Mouse (Mus musculus) common myeloid progenitor, adult 5-6 weeks (primary cell): ENCODE measurements around the gene Plekha5. TPM values are rescaled to one million over a fixed set of nuclear protein-coding genes. Genes with fewer than 3 reads are reported as not detected.
"Not testable (repeated sequence)": the region's sequence is repeated elsewhere in the genome, so short reads cannot be mapped to it uniquely, and the experiment has no call there.

Experiments used
- ATAC-seq: replicated peaks from 2 replicates; pipeline ENCODE4 v1.8.0; 2016; ENCODE audit warnings: low read depth, mild to moderate bottlenecking, moderate TSS enrichment, inconsistent platforms; ENCODE audit not compliant: poor library complexity, severe bottlenecking
- total RNA-seq: library from RNA; stranded (forward); fragments of 200-1000, 187-1606 nt; gene quantifications from 2 replicates; pipeline ENCODE4 v1.2.3, GENCODE M21; 2017

The Plekha5 gene
- total RNA-seq, 1 experiment from 2014 or later = 15.6 TPM

GRCm38 (mm10) chr6:140486685-140487084, 62.8 kb downstream of the Plekha5 start:
- no peak for ATAC-seq

GRCm38 (mm10) chr6:140487489-140487888, 63.6 kb downstream of the Plekha5 start:
- no peak for ATAC-seq

- no peak for ATAC-seq
Observed at GRCm38 (mm10) chr6:140488673-140489072, 64.8 kb downstream of the Plekha5 start.

GRCm38 (mm10) chr6:140489570-140489969, 65.7 kb downstream of the Plekha5 start:
- ATAC-seq = peak; percentile 55

- ATAC-seq = no peak
Observed at GRCm38 (mm10) chr6:140490220-140490619, 66.4 kb downstream of the Plekha5 start.

GRCm38 (mm10) chr6:140490921-140491537, 67.2 kb downstream of the Plekha5 start:
- peak; percentile 59 for ATAC-seq

GRCm38 (mm10) chr6:140492043-140492442, 68.2 kb downstream of the Plekha5 start:
- ATAC-seq = no peak

- no peak for ATAC-seq
Observed at GRCm38 (mm10) chr6:140498074-140498473, 74.2 kb downstream of the Plekha5 start.

GRCm38 (mm10) chr6:140498958-140499357, 75.1 kb downstream of the Plekha5 start:
- no peak for ATAC-seq

GRCm38 (mm10) chr6:140500829-140501228, 77.0 kb downstream of the Plekha5 start:
- not testable (repeated sequence) for ATAC-seq

- ATAC-seq = no peak
Observed at GRCm38 (mm10) chr6:140501841-140502240, 78.0 kb downstream of the Plekha5 start.

GRCm38 (mm10) chr6:140504796-140505195, 80.9 kb downstream of the Plekha5 start:
- ATAC-seq = no peak

- no peak for ATAC-seq
Observed at GRCm38 (mm10) chr6:140507605-140508004, 83.8 kb downstream of the Plekha5 start.

GRCm38 (mm10) chr6:140508475-140509150, 84.8 kb downstream of the Plekha5 start:
- no peak for ATAC-seq

- peak; percentile 73 for ATAC-seq
Observed at GRCm38 (mm10) chr6:140509151-140509530, 85.3 kb downstream of the Plekha5 start.

- ATAC-seq = no peak
Observed at GRCm38 (mm10) chr6:140512016-140512415, 88.2 kb downstream of the Plekha5 start.

- ATAC-seq = no peak
Observed at GRCm38 (mm10) chr6:140512427-140512826, 88.6 kb downstream of the Plekha5 start.

GRCm38 (mm10) chr6:140514205-140515110, 90.6 kb downstream of the Plekha5 start:
- ATAC-seq = peak; percentile 93

- no peak for ATAC-seq
Observed at GRCm38 (mm10) chr6:140515550-140515949, 91.7 kb downstream of the Plekha5 start.

GRCm38 (mm10) chr6:140516202-140516601, 92.3 kb downstream of the Plekha5 start:
- no peak for ATAC-seq

GRCm38 (mm10) chr6:140517188-140517587, 93.3 kb downstream of the Plekha5 start:
- ATAC-seq = peak; percentile 75
